Mouse (Mus musculus) adrenal gland, adult 8-10 months (tissue): Measurements from ENCODE around the gene Akip1. TPM values are rescaled to one million over a fixed set of nuclear protein-coding genes. Genes with fewer than 3 reads are reported as not detected.

Experiments used
- DNase-seq: peaks from one replicate; pipeline ENCODE4 v3.0.0; 2022
- total RNA-seq, 4 experiments: library from RNA; stranded (reverse); gene quantifications; 2 replicates each; pipeline ENCODE4 v1.2.4; 2022

Gene Akip1
- 10 to 100 TPM; 21.7 to 30.6 (median 23.6) TPM for total RNA-seq

- DNase-seq, result peak; percentile 94
These were observed at the start of gene Akip1, which contains the start of gene St5 for GRCm38 (mm10) chr7:109703190-109704015. Gene Akip1, plus strand, starts transcription at chr7:109703690. Gene St5, minus strand, starts transcription at chr7:109703605.

- no peak for DNase-seq
These were observed 48.6 kb upstream of the Akip1 start for GRCm38 (mm10) chr7:109654871-109655270.

- DNase-seq, result no peak
These were observed 45.6 kb upstream of the Akip1 start for GRCm38 (mm10) chr7:109657884-109658283.

GRCm38 (mm10) chr7:109659278-109659677 is 44.2 kb upstream of the Akip1 start:
- no peak for DNase-seq

GRCm38 (mm10) chr7:109662626-109663025 is 40.9 kb upstream of the Akip1 start:
- DNase-seq, result no peak

- DNase-seq, result no peak
These were observed 36.8 kb upstream of the Akip1 start for GRCm38 (mm10) chr7:109666664-109667063.

- DNase-seq, result no peak
These were observed 33.9 kb upstream of the Akip1 start for GRCm38 (mm10) chr7:109669426-109670170.

- DNase-seq, result peak; percentile 45
These were observed 31.7 kb upstream of the Akip1 start for GRCm38 (mm10) chr7:109671581-109672471.

- DNase-seq, result no peak
These were observed 28.4 kb upstream of the Akip1 start for GRCm38 (mm10) chr7:109674944-109675628.

GRCm38 (mm10) chr7:109680284-109680683 is 23.2 kb upstream of the Akip1 start:
- no peak for DNase-seq

GRCm38 (mm10) chr7:109680879-109681278 is 22.6 kb upstream of the Akip1 start:
- DNase-seq, result no peak

- DNase-seq, result no peak
These were observed 16.8 kb upstream of the Akip1 start for GRCm38 (mm10) chr7:109686585-109687128.

GRCm38 (mm10) chr7:109690101-109690500 is 13.4 kb upstream of the Akip1 start:
- DNase-seq, result no peak

- no peak for DNase-seq
These were observed 12.5 kb upstream of the Akip1 start for GRCm38 (mm10) chr7:109690961-109691360.

- no peak for DNase-seq
These were observed 8.7 kb upstream of the Akip1 start for GRCm38 (mm10) chr7:109694576-109695338.

GRCm38 (mm10) chr7:109695339-109695726 is 8.2 kb upstream of the Akip1 start:
- no peak for DNase-seq

GRCm38 (mm10) chr7:109700213-109700612 is 3.3 kb upstream of the Akip1 start:
- DNase-seq, result no peak

GRCm38 (mm10) chr7:109702721-109703120 is 769 bp upstream of the Akip1 start:
- no peak for DNase-seq

- DNase-seq, result no peak
These were observed 507 bp downstream of the Akip1 start for GRCm38 (mm10) chr7:109704016-109704377.

GRCm38 (mm10) chr7:109704461-109704860 is 971 bp downstream of the Akip1 start:
- no peak for DNase-seq
